Mouse (Mus musculus): Measurements from ENCODE around the gene Fam186b. TPM values are rescaled to one million over a fixed set of nuclear protein-coding genes. Genes with fewer than 3 reads are reported as not detected.

Gene Fam186b
- polyA plus RNA-seq, 1 experiment from 2014 or later, result not detected

DNA sequence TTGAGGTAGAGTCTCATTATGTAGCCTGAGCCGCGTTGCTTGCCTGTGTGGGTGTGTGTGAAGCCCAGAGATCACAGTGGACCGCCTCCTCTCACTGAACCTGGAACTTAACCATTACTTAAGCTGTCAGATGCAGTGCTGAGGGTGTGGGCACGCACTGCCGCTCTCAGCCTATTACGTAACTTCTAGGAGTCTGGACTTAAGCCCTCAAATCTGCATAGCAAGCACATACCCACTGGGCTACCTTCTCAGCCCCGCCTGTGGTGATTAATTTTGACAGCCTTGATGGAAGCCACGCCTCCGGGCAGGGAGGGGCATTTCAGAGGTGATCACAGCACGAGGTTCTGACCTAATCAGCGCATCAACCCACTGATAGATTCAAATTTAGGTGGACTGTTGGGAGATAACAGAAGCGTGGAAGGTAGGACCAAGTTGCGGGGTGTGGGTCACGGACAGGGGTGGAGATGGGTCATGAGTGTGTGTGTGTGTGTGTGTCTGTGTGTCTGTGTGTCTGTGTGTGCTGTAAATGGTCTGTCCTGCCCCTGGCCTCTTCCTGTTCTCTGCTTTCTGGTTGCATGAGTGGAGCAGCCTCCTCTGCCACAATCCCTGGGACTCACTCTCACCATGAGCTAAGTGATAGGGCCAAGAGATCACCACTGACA lies 11.0 kb downstream of the Fam186b start:
- TF ChIP-seq CTCF (IDR thresholded peaks at IDR 0.05; ENCODE audit: low read depth), result no peak
- peak overlapping the region; percentile 60 for H3K27ac ChIP-seq (ENCODE audit: low read depth, low read length)

DNA sequence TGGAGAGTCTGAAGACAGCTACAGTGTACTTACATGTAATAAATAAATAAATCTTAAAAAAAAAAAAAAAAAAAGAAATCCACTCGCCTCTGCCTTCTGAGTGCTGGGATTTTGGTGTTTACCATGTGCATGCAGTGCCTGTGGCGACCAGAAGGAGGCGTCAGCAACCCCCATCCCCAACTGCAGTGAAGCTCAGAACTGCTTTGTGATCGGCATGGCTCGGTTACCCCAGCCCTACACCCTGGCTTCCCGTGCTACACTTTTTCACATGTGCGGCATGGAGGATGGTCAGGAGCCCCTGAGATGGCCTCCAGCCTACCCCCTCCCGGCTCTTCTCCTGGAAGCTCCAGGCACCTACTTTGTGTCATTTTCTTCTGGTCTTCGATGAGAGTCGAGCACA lies 12.2 kb downstream of the Fam186b start:
- no peak for ATAC-seq
- WGBS, result 66% methylated on average over 10 of the region's 10 CpGs
- no peaks in the 10 kb centered on the region for H3K27me3 ChIP-seq (replicated peaks; ENCODE audit: control insufficient read depth, insufficient read depth, low read length)
- peak; percentile 62 for TF ChIP-seq CTCF (IDR thresholded peaks at IDR 0.05; ENCODE audit: low read depth)
- no peak overlapping the region for H3K4me2 ChIP-seq (replicated peaks; ENCODE audit: low read depth)
- no peak overlapping the region for H3K27ac ChIP-seq (ENCODE audit: low read depth, low read length)
- no peaks in the 10 kb centered on the region for H3K4me1 ChIP-seq (replicated peaks; ENCODE audit: control insufficient read depth, insufficient read depth, low read length)
- H3K9me3 ChIP-seq (ENCODE audit: control insufficient read depth), result no peaks in the 10 kb centered on the region
- no peaks in the 10 kb centered on the region for H3K36me3 ChIP-seq (ENCODE audit: control insufficient read depth, insufficient read depth)
- H3K4me3 ChIP-seq (ENCODE audit: low read depth, low read length), result no peak overlapping the region
- H3K9ac ChIP-seq (ENCODE audit: low read depth, low read length), result no peak overlapping the region

More for the DNA sequence above, 11.0 kb downstream of the Fam186b start:
- Histone ChIP-seq H3K9ac (ENCODE audit: low read depth, low read length) (no peak overlapping the region), H3K36me3 (ENCODE audit: control insufficient read depth, insufficient read depth) (no peaks in the 10 kb centered on the region), H3K4me2 (replicated peaks; ENCODE audit: low read depth) (peak overlapping the region; percentile 28), H3K27me3 (replicated peaks; ENCODE audit: control insufficient read depth, insufficient read depth, low read length) (no peaks in the 10 kb centered on the region), H3K4me3 (ENCODE audit: low read depth, low read length) (no peak overlapping the region), H3K9me3 (ENCODE audit: control insufficient read depth) (no peaks in the 10 kb centered on the region), H3K4me1 (replicated peaks; ENCODE audit: control insufficient read depth, insufficient read depth, low read length) (no peaks in the 10 kb centered on the region)
- WGBS, result 22% methylated on average over 14 of the region's 14 CpGs
- peak; percentile 96 for ATAC-seq

DNA sequence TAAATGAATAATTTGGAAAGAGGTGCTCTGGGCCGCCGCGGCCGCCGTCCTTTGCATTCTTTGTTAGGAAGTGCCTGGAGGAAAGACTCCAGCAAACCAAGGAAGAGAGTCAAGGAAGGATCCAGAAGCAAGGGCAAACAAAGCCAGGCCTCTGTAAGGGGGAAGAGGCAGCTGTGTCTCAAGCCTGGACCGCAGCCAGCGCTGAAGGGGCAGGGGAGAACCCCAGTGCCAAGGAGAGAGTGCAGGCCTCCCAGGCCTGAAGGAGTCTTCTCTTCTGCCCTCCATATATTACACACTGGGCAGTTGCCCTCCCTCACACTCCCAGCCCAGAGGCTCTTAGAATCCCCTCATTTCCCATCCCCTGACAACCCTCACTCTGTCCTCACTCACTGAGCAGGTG lies 17.4 kb downstream of the Fam186b start:
- no peak for TF ChIP-seq CTCF (IDR thresholded peaks at IDR 0.05; ENCODE audit: low read depth)
- 82% methylated on average over 7 of the region's 7 CpGs for WGBS
- H3K36me3 ChIP-seq (ENCODE audit: control insufficient read depth, insufficient read depth), result no peaks in the 10 kb centered on the region
- ATAC-seq, result no peak
- H3K4me1 ChIP-seq (replicated peaks; ENCODE audit: control insufficient read depth, insufficient read depth, low read length), result no peaks in the 10 kb centered on the region
- H3K4me3 ChIP-seq (ENCODE audit: low read depth, low read length), result no peak overlapping the region
- no peaks in the 10 kb centered on the region for H3K27me3 ChIP-seq (replicated peaks; ENCODE audit: control insufficient read depth, insufficient read depth, low read length)
- no peaks in the 10 kb centered on the region for H3K9me3 ChIP-seq (ENCODE audit: control insufficient read depth)
- H3K27ac ChIP-seq (ENCODE audit: low read depth, low read length), result no peak overlapping the region
- H3K9ac ChIP-seq (ENCODE audit: low read depth, low read length), result no peak overlapping the region
- H3K4me2 ChIP-seq (replicated peaks; ENCODE audit: low read depth), result no peak overlapping the region

DNA sequence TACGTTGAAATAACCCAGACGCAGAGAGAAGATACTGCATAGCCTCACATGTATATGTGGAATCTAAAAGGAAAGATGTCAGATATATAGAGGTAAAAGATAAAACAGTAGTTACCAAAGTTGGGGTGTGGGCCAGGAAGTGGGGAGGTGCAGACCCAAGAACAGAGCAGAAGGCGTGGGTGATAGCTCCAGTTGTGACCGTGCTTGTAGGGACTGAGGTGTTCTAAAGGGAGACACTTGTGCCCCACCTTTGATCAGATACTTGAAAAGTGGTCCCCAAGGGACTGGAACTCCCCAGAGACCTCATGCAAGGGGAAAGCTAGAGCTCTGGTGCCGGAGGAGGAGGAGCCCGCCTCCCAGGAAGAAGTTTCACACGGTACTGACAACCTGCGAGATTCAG lies 19.6 kb downstream of the Fam186b start:
- no peak overlapping the region for H3K9ac ChIP-seq (ENCODE audit: low read depth, low read length)
- ATAC-seq, result no peak
- no peak overlapping the region for H3K4me2 ChIP-seq (replicated peaks; ENCODE audit: low read depth)
- H3K27me3 ChIP-seq (replicated peaks; ENCODE audit: control insufficient read depth, insufficient read depth, low read length), result no peaks in the 10 kb centered on the region
- no peak for TF ChIP-seq CTCF (IDR thresholded peaks at IDR 0.05; ENCODE audit: low read depth)
- 82% methylated on average over 8 of the region's 8 CpGs for WGBS
- H3K9me3 ChIP-seq (ENCODE audit: control insufficient read depth), result no peaks in the 10 kb centered on the region
- no peak overlapping the region for H3K4me3 ChIP-seq (ENCODE audit: low read depth, low read length)
- H3K4me1 ChIP-seq (replicated peaks; ENCODE audit: control insufficient read depth, insufficient read depth, low read length), result no peaks in the 10 kb centered on the region
- H3K36me3 ChIP-seq (ENCODE audit: control insufficient read depth, insufficient read depth), result no peaks in the 10 kb centered on the region
- H3K27ac ChIP-seq (ENCODE audit: low read depth, low read length), result no peak overlapping the region

- peak; percentile 48 for ATAC-seq
- Histone ChIP-seq H3K4me1 (replicated peaks; ENCODE audit: control insufficient read depth, insufficient read depth, low read length) (no peaks in the 10 kb centered on the region), H3K9ac (ENCODE audit: low read depth, low read length) (no peak overlapping the region), H3K36me3 (ENCODE audit: control insufficient read depth, insufficient read depth) (no peaks in the 10 kb centered on the region), H3K27ac (ENCODE audit: low read depth, low read length) (no peak overlapping the region), H3K27me3 (replicated peaks; ENCODE audit: control insufficient read depth, insufficient read depth, low read length) (no peaks in the 10 kb centered on the region), H3K9me3 (ENCODE audit: control insufficient read depth) (no peaks in the 10 kb centered on the region), H3K4me2 (replicated peaks; ENCODE audit: low read depth) (no peak overlapping the region), H3K4me3 (ENCODE audit: low read depth, low read length) (no peak overlapping the region)
- TF ChIP-seq CTCF (IDR thresholded peaks at IDR 0.05; ENCODE audit: low read depth), result peak; percentile 92
- WGBS, result 13% methylated on average over 4 of the region's 4 CpGs
Observed at GRCm38 (mm10) chr15:99265679-99266078, 30.0 kb downstream of the Fam186b start.

DNA sequence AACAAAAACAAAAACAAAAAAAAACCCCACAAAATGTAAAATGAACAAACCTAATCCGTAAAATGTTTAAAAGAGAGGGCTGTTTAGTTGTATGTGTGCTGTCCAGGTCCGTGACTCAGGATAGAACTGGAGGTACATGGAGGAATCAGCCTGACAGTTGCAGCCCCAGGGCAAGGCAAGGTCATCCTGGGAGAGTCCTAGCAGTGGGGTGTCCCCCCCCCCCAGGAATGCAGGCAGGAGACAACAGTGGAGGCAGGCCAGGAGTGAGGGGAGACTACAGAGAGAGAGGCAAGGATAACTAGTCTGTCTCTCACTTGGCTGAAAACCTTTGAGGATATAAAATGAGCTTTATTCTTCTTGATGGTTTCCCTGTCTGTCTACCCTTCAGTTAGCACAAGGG lies 31.3 kb downstream of the Fam186b start:
- Histone ChIP-seq H3K4me2 (replicated peaks; ENCODE audit: low read depth) (no peak overlapping the region), H3K9ac (ENCODE audit: low read depth, low read length) (no peak overlapping the region), H3K27ac (ENCODE audit: low read depth, low read length) (no peak overlapping the region), H3K4me1 (replicated peaks; ENCODE audit: control insufficient read depth, insufficient read depth, low read length) (no peaks in the 10 kb centered on the region), H3K4me3 (ENCODE audit: low read depth, low read length) (no peak overlapping the region), H3K27me3 (replicated peaks; ENCODE audit: control insufficient read depth, insufficient read depth, low read length) (no peaks in the 10 kb centered on the region), H3K36me3 (ENCODE audit: control insufficient read depth, insufficient read depth) (no peaks in the 10 kb centered on the region), H3K9me3 (ENCODE audit: control insufficient read depth) (no peaks in the 10 kb centered on the region)
- ATAC-seq, result no peak
- TF ChIP-seq CTCF (IDR thresholded peaks at IDR 0.05; ENCODE audit: low read depth), result no peak
- 83% methylated on average over 2 of the region's 2 CpGs for WGBS

All from intestine, postnatal 0 days (tissue).